Mouse (Mus musculus) midbrain, embryonic 13.5 days (tissue): ENCODE data around the gene Serpinb6a. TPM values are rescaled to one million over a fixed set of nuclear protein-coding genes. Genes with fewer than 3 reads are reported as not detected.

Experiments
- polyA plus RNA-seq: library from polyadenylated mRNA; unstranded; fragments of >200 nt; fragmentation: Nextera tagmentation; extraction: Ambion mirVana; gene quantifications from 2 replicates; pipeline ENCODE4 v1.2.1, GENCODE M21; 2015

The Serpinb6a gene
- polyA plus RNA-seq, 1 experiment from 2014 or later: 29.5 TPM

Other genes starting within 250 kb of the Serpinb6a start
- not detected in 2 replicates for gene Serpinb6e, start 159.4 kb downstream of the Serpinb6a start, polyA plus RNA-seq
- gene Serpinb6c, start 97.1 kb downstream of the Serpinb6a start, polyA plus RNA-seq: not detected in 2 replicates
- gene Nqo2, start 38.1 kb downstream of the Serpinb6a start, polyA plus RNA-seq: 8.4 and 9.7 TPM in 2 replicates
- gene Ripk1, start 431 bp downstream of the Serpinb6a start, polyA plus RNA-seq: 5.3 and 6.4 TPM in 2 replicates
- gene Bphl, start 34.8 kb upstream of the Serpinb6a start, polyA plus RNA-seq: 31.6 and 36.8 TPM in 2 replicates
- gene Tubb2a, start 75.2 kb upstream of the Serpinb6a start, polyA plus RNA-seq: 1,655 and 1,711 TPM in 2 replicates
- gene Tubb2b, start 127.7 kb upstream of the Serpinb6a start, polyA plus RNA-seq: 833 and 846 TPM in 2 replicates
- 92.5 and 94.6 TPM in 2 replicates for gene Psmg4, start 160.2 kb upstream of the Serpinb6a start, polyA plus RNA-seq